Mouse (Mus musculus) kidney, adult 2 months (tissue): ENCODE measurements around the gene Dnah12.

Experiments used
- CTCF ChIP-seq: fragments of 200-500 bp; conservative IDR thresholded peaks from 2 replicates; pipeline ENCODE4 v1.5.1; 2011; ENCODE audit warnings: low read depth, mild to moderate bottlenecking, control low read depth, low read length, moderate library complexity, mixed read lengths; ENCODE audit not compliant: insufficient read depth, insufficient read length
- POLR2A ChIP-seq: fragments of 200-500 bp; IDR thresholded peaks from one replicate; pipeline ENCODE4 v1.6.1; 2011; ENCODE audit warnings: low read depth, low read length, control low read depth

DNA sequence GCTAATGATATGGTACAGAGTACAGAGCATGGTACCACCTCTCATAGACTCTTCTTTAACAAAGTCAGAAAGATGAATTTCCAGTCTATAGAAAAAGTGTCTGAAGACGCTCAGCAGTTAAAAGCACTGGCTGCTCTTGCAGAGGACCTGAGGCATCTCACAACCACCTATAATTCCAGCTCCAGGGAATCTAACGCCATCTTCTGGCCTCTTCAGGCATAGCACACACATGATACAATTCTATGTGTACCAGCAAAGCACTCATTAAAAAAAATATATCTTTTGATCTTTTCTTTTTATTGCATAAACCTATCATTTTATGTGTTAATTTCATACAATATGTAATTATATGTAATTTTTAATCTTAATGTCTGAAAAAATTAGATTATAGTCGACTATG lies 121.8 kb downstream of the Dnah12 start:
- TF ChIP-seq CTCF (no peak), POLR2A (no peak)
